Mouse (Mus musculus) neural tube, embryonic 12.5 days (tissue): ENCODE measurements around the gene Gipc3. TPM values are rescaled to one million over a fixed set of nuclear protein-coding genes. Genes with fewer than 3 reads are reported as not detected.

Source experiments
- ATAC-seq: fragments of 200-750 bp; cut with Nextera tagmentation; 2 replicates; pipeline ENCODE4 v1.8.0; 2017; ENCODE audit warnings: low read depth, mild to moderate bottlenecking, moderate TSS enrichment, moderate library complexity; ENCODE audit not compliant: low FRiP score
- H3K27ac ChIP-seq: fragments of 300-500 bp; sonication (generic); 2 replicates; pipeline ENCODE4 v1.5.1; 2016
- H3K27me3 ChIP-seq: fragments of 300-500 bp; sonication (generic); replicated peaks from 2 replicates; pipeline ENCODE4 v1.6.1; 2016; ENCODE audit warnings: mild to moderate bottlenecking
- H3K36me3 ChIP-seq: fragments of 300-500 bp; sonication (generic); 2 replicates; pipeline ENCODE4 v1.6.1; 2016; ENCODE audit warnings: mild to moderate bottlenecking
- H3K4me1 ChIP-seq: fragments of 300-500 bp; sonication (generic); 2 replicates; pipeline ENCODE4 v1.6.1; 2016
- H3K4me2 ChIP-seq: fragments of 300-500 bp; sonication (generic); replicated peaks from 2 replicates; pipeline ENCODE4 v1.6.1; 2016; ENCODE audit warnings: mild to moderate bottlenecking
- H3K4me3 ChIP-seq: fragments of 300-500 bp; sonication (generic); 2 replicates; pipeline ENCODE4 v1.5.1; 2016
- H3K9ac ChIP-seq: fragments of 300-500 bp; sonication (generic); 2 replicates; pipeline ENCODE4 v1.6.1; 2016; ENCODE audit warnings: mild to moderate bottlenecking
- H3K9me3 ChIP-seq: fragments of 300-500 bp; sonication (generic); 2 replicates; pipeline ENCODE4 v1.6.1; 2016; ENCODE audit warnings: mild to moderate bottlenecking
- WGBS: fragments of 180-500 bp; shearing (Covaris S2); methylation state at CpG from one replicate; pipeline ENCODE4 v1.1.7; 2016; 5-methylcytosine and 5-hydroxymethylcytosine counted together
- polyA plus RNA-seq: library from polyadenylated mRNA; unstranded; fragments of >200 nt; fragmentation: Nextera tagmentation; extraction: Ambion mirVana; gene quantifications from 2 replicates; pipeline ENCODE4 v1.2.1, GENCODE M21; 2016

The Gipc3 gene
- not detected in 2 replicates for polyA plus RNA-seq

GRCm38 (mm10) chr10:81342686-81343505, at the start of gene Gipc3:
Gipc3 (minus strand) TSS chr10:81343266.
- WGBS: 4% methylated on average over 60 of the region's 67 CpGs
- peak within 1 kb of the TSS; percentile 40 for H3K4me3 ChIP-seq
- no peak for ATAC-seq
- peaks cover 15% of the 10 kb centered on the region; the same call in 1 of the 2 replicates for H3K36me3 ChIP-seq
- no peaks in the 10 kb centered on the region for H3K9me3 ChIP-seq
- H3K27me3 ChIP-seq: peaks cover 76% of the 10 kb centered on the region
- H3K4me1 ChIP-seq: peaks cover 21% of the 10 kb centered on the region
- H3K27ac ChIP-seq: no peak within 1 kb of the TSS
- H3K9ac ChIP-seq: peak within 1 kb of the TSS; percentile 55
- peak within 1 kb of the TSS; percentile 75 for H3K4me2 ChIP-seq

GRCm38 (mm10) chr10:81392781-81393185, 49.7 kb upstream of the Gipc3 start, which contains the start of gene Smim24:
Smim24 (plus strand) TSS chr10:81393051.
- Histone ChIP-seq H3K27ac (no peak within 1 kb of the TSS), H3K27me3 (no peaks in the 10 kb centered on the region), H3K4me3 (peak within 1 kb of the TSS; percentile 11; the same call in 1 of the 2 replicates), H3K4me2 (peak within 1 kb of the TSS; percentile 51), H3K4me1 (peaks cover 37% of the 10 kb centered on the region), H3K36me3 (peaks cover 13% of the 10 kb centered on the region), H3K9me3 (no peaks in the 10 kb centered on the region), H3K9ac (peak within 1 kb of the TSS; percentile 44; the same call in 1 of the 2 replicates)
- no peak for ATAC-seq
- WGBS: 65% methylated on average over 14 of the region's 14 CpGs

GRCm38 (mm10) chr10:81392270-81392669, 49.2 kb upstream of the Gipc3 start:
- Histone ChIP-seq H3K36me3 (peaks cover 14% of the 10 kb centered on the region), H3K4me2 (no peak overlapping the region), H3K4me3 (no peak overlapping the region), H3K4me1 (peaks cover 34% of the 10 kb centered on the region), H3K27me3 (no peaks in the 10 kb centered on the region), H3K9ac (no peak overlapping the region), H3K27ac (no peak overlapping the region), H3K9me3 (no peaks in the 10 kb centered on the region)
- 86% methylated on average over 6 of the region's 6 CpGs for WGBS
- no peak for ATAC-seq

- H3K4me2 ChIP-seq: no peak overlapping the region
- peaks cover 28% of the 10 kb centered on the region for H3K4me1 ChIP-seq
- 90% methylated on average over 13 of the region's 13 CpGs for WGBS
- peaks cover 30% of the 10 kb centered on the region for H3K36me3 ChIP-seq
- H3K27ac ChIP-seq: no peak overlapping the region
- H3K27me3 ChIP-seq: no peaks in the 10 kb centered on the region
- no peak overlapping the region for H3K9ac ChIP-seq
- ATAC-seq: no peak
- H3K9me3 ChIP-seq: no peaks in the 10 kb centered on the region
- no peak overlapping the region for H3K4me3 ChIP-seq
Measured at GRCm38 (mm10) chr10:81390678-81390965, 47.6 kb upstream of the Gipc3 start.

- peak; percentile 59 for ATAC-seq
- Histone ChIP-seq H3K27me3 (no peaks in the 10 kb centered on the region), H3K4me2 (no peak overlapping the region), H3K4me1 (peaks cover 34% of the 10 kb centered on the region), H3K36me3 (peaks cover 30% of the 10 kb centered on the region), H3K9me3 (no peaks in the 10 kb centered on the region), H3K9ac (no peak overlapping the region), H3K4me3 (no peak overlapping the region), H3K27ac (0 out of 2 replicates have a peak overlapping the region, but pooled peaks have one; percentile 37)
- WGBS: 61% methylated on average over 23 of the region's 23 CpGs
Measured at GRCm38 (mm10) chr10:81389801-81390677, 47.0 kb upstream of the Gipc3 start.

- H3K36me3 ChIP-seq: peaks cover 30% of the 10 kb centered on the region
- H3K9me3 ChIP-seq: no peaks in the 10 kb centered on the region
- H3K4me1 ChIP-seq: peaks cover 37% of the 10 kb centered on the region
- WGBS: 48% methylated on average over 3 of the region's 3 CpGs
- H3K27ac ChIP-seq: 0 out of 2 replicates have a peak overlapping the region, but pooled peaks have one; percentile 37
- no peak overlapping the region for H3K4me3 ChIP-seq
- H3K27me3 ChIP-seq: no peaks in the 10 kb centered on the region
- H3K4me2 ChIP-seq: no peak overlapping the region
- H3K9ac ChIP-seq: no peak overlapping the region
- no peak for ATAC-seq
Measured at GRCm38 (mm10) chr10:81389373-81389772, 46.3 kb upstream of the Gipc3 start.

GRCm38 (mm10) chr10:81388505-81389055, 45.5 kb upstream of the Gipc3 start, which contains the start of gene Gm48552:
Gm48552 (plus strand) TSS chr10:81389005.
- Histone ChIP-seq H3K27me3 (no peaks in the 10 kb centered on the region), H3K36me3 (peaks cover 30% of the 10 kb centered on the region), H3K4me1 (peaks cover 32% of the 10 kb centered on the region), H3K9me3 (no peaks in the 10 kb centered on the region), H3K4me3 (no peak within 1 kb of the TSS), H3K27ac (0 out of 2 replicates have a peak within 1 kb of the TSS, but pooled peaks have one; percentile 37), H3K9ac (0 out of 2 replicates have a peak within 1 kb of the TSS, but pooled peaks have one; percentile 17), H3K4me2 (no peak within 1 kb of the TSS)
- 87% methylated on average over 5 of the region's 5 CpGs for WGBS
- ATAC-seq: no peak

- no peak overlapping the region for H3K4me2 ChIP-seq
- peaks cover 30% of the 10 kb centered on the region for H3K36me3 ChIP-seq
- 0 out of 2 replicates have a peak overlapping the region, but pooled peaks have one; percentile 17 for H3K9ac ChIP-seq
- H3K9me3 ChIP-seq: no peaks in the 10 kb centered on the region
- no peaks in the 10 kb centered on the region for H3K27me3 ChIP-seq
- no peak for ATAC-seq
- no peak overlapping the region for H3K27ac ChIP-seq
- peaks cover 24% of the 10 kb centered on the region for H3K4me1 ChIP-seq
- WGBS: 96% methylated on average over 20 of the region's 20 CpGs
- H3K4me3 ChIP-seq: no peak overlapping the region
Measured at GRCm38 (mm10) chr10:81387716-81388115, 44.6 kb upstream of the Gipc3 start.

- Histone ChIP-seq H3K9ac (peak overlapping the region; percentile 73; the same call in 1 of the 2 replicates), H3K4me2 (peak overlapping the region; percentile 95), H3K27me3 (no peaks in the 10 kb centered on the region), H3K4me3 (peak overlapping the region; percentile 74; the same call in 1 of the 2 replicates), H3K4me1 (peaks cover 21% of the 10 kb centered on the region), H3K36me3 (peaks cover 30% of the 10 kb centered on the region), H3K27ac (no peak overlapping the region), H3K9me3 (no peaks in the 10 kb centered on the region)
- 84% methylated on average over 22 of the region's 22 CpGs for WGBS
- no peak for ATAC-seq
Measured at GRCm38 (mm10) chr10:81385603-81386306, 42.7 kb upstream of the Gipc3 start.

GRCm38 (mm10) chr10:81384605-81384982, 41.5 kb upstream of the Gipc3 start:
- Histone ChIP-seq H3K9me3 (no peaks in the 10 kb centered on the region), H3K36me3 (peaks cover 30% of the 10 kb centered on the region), H3K27me3 (no peaks in the 10 kb centered on the region), H3K27ac (peak overlapping the region; percentile 51; the same call in 1 of the 2 replicates), H3K4me2 (peak overlapping the region; percentile 95), H3K4me1 (peaks cover 16% of the 10 kb centered on the region), H3K9ac (peak overlapping the region; percentile 73), H3K4me3 (peak overlapping the region; percentile 74)
- ATAC-seq: peak; percentile 23; the same call in 1 of the 2 replicates
- 1% methylated on average over 19 of the region's 19 CpGs for WGBS
